Mouse (Mus musculus): Measurements from ENCODE around the gene Gm15293.
"Not testable (repeated sequence)": the region's sequence is repeated elsewhere in the genome, so short reads cannot be mapped to it uniquely, and the experiment has no call there.

Gm15293 gene

DNA sequence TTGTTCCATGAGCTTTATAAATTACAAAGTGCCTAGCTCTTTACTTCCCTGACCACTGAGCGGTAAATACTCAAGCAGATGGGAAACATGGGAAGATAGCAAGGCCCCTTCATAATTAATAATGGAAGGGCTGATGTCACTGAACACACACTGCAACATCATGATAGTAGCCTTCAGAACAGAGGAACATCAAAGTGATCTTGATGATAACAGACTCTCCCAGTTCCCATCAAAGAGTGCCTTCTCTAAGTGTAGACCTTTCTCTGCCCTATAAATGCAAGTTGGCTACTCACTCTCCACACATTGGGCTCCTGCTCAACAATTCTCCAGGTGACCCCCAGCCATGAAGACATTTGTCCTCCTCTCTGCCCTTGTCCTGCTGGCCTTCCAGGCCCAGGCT is at the start of gene Gm15293:
TSS of gene Gm15293 (plus strand) at position 301 of the 400 bp plus-strand sequence.
- not testable (repeated sequence) for DNase-seq

DNA sequence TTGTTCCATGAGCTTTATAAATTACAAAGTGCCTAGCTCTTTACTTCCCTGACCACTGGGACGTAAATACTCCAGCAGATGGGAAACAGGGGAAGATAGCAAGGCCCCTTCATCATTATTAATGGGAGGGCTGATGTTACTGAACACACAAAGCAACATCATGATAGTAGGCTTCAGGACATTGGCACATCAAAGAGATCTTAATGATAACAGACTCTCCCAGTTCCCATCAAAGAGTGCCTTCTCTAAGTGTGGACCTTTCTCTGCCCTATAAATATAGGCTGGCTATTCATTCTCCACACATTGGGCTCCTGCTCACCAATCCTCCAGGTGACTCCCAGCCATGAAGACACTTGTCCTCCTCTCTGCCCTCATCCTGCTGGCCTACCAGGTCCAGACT is 39.4 kb upstream of the Gm15293 start, which contains the start of gene Defa22:
TSS of gene Defa22 (plus strand) at position 301 of the 400 bp plus-strand sequence.
- not testable (repeated sequence) for DNase-seq

DNA sequence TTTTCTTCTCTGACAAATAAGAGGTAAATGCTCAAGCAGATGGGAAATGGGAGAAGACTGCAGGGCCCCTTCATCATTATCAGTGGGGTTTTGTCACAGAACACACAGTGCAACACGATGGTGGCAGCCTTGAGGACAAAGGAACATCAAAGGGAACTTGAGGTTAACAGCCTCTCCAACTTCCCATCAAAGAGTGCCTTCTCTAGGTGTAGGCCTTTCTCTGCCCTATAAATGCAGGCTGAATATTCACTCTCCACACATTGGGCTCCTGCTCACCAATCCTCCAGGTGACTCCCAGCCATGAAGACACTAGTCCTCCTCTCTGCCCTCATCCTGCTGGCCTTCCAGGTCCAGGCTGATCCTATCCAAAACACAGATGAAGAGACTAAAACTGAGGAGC is 10.0 kb upstream of the Gm15293 start, which contains the start of gene Defa31:
TSS of gene Defa31 (plus strand) at position 301 of the 400 bp plus-strand sequence.
- not testable (repeated sequence) for DNase-seq
